ENCODE assay signal across 12 mouse cellular contexts in genomic region chr13:97341218-97341889, GRCm38 (mm10).
DNase-seq lines count a peak whose midpoint lies in the region; ATAC-seq lines count a peak whose summit lies in the region.
"Had no signal": no experiment of that assay in that cellular context is flagged by ENCODE, and none has a peak within 500 bp of the region (broad histone marks: within the 10 kb centered on the region; RNA-seq: fewer than 3 reads in every experiment).

No protein-coding gene starts in this region.

- H3K27ac ChIP-seq in kidney, embryonic 14.5 days (ENCODE audit: low read depth, low read length), result no peak overlapping the region
- H3K27ac ChIP-seq: hindbrain, embryonic 12.5 days; limb, embryonic 15.5 days had no signal

- WGBS in kidney, embryonic 14.5 days, result 47% methylated on average over 7 of the region's 7 CpGs

- peaks cover 2% of the 10 kb centered on the region; the same call in 1 of the 2 replicates for H3K9me3 ChIP-seq in kidney, embryonic 14.5 days (ENCODE audit: control insufficient read depth, low read length)
- H3K9me3 ChIP-seq: hindbrain, embryonic 12.5 days; limb, embryonic 15.5 days had no signal

- H3K27me3 ChIP-seq in kidney, embryonic 14.5 days (ENCODE audit: control insufficient read depth, insufficient read depth, low read length), result no peaks in the 10 kb centered on the region
- H3K27me3 ChIP-seq: hindbrain, embryonic 12.5 days; limb, embryonic 15.5 days; megakaryocyte, embryonic 14.5 days had no signal

- ATAC-seq in kidney, embryonic 14.5 days (ENCODE audit: low FRiP score, low TSS enrichment), result no peak

- 0 out of 2 replicates have a peak, but pooled peaks cover 8% of the 10 kb centered on the region for H3K4me1 ChIP-seq in kidney, embryonic 14.5 days (ENCODE audit: control insufficient read depth, insufficient read depth, low read length)
- H3K4me1 ChIP-seq: megakaryocyte, embryonic 14.5 days had no signal

- H3K4me3 ChIP-seq in kidney, embryonic 14.5 days (ENCODE audit: low read length), result no peak overlapping the region
- H3K4me3 ChIP-seq: hindbrain, embryonic 12.5 days; limb, embryonic 15.5 days; megakaryocyte, embryonic 14.5 days had no signal

- H3K9ac ChIP-seq in kidney, embryonic 14.5 days (ENCODE audit: low read depth, low read length), result no peak overlapping the region
- H3K9ac ChIP-seq: hindbrain, embryonic 12.5 days; limb, embryonic 15.5 days had no signal

- H3K4me2 ChIP-seq in kidney, embryonic 14.5 days (replicated peaks; ENCODE audit: low read depth, low read length), result no peak overlapping the region
- H3K4me2 ChIP-seq: hindbrain, embryonic 12.5 days; limb, embryonic 15.5 days had no signal

- DNase-seq in adrenal gland, postnatal 10 days, result peak; percentile 52
- DNase-seq in adrenal gland, adult 18-20 months (ENCODE audit: low spot score in 2 of 2), result no peak
- DNase-seq in kidney, adult 18-20 months, result peak; percentile 31
- peak; percentile 21 for DNase-seq in fat pad, adult 2 months (ENCODE audit: extremely low read depth, low read depth, low spot score)
- peak; percentile 18 for DNase-seq in skeletal muscle tissue, adult 2 months (ENCODE audit: low read depth, low spot score)
- no peak for DNase-seq in thymus, postnatal 4 days
- no peak for DNase-seq in T-cell, adult 2 months (ENCODE audit: low spot score)
- DNase-seq: adrenal gland, adult 8-10 months had no signal

- no peaks in the 10 kb centered on the region for H3K36me3 ChIP-seq in kidney, embryonic 14.5 days (ENCODE audit: control insufficient read depth, insufficient read depth, low read length)
- H3K36me3 ChIP-seq: hindbrain, embryonic 12.5 days; limb, embryonic 15.5 days had no signal

Comparison
In these comparisons a context has a peak if more than half of its experiments do, and no peak if none do; other contexts are left out.
1. DNase-seq: peak in adrenal gland, postnatal 10 days (single experiment), kidney, adult 18-20 months (single experiment), fat pad, adult 2 months (single experiment) and skeletal muscle tissue, adult 2 months (single experiment); none in adrenal gland, adult 18-20 months (0 of 2), thymus, postnatal 4 days (single experiment) and T-cell, adult 2 months (single experiment).